Mouse (Mus musculus): ENCODE results near the gene Ccdc12. TPM values are rescaled to one million over a fixed set of nuclear protein-coding genes. Genes with fewer than 3 reads are reported as not detected.
"Not testable (repeated sequence)": the region's sequence is repeated elsewhere in the genome, so short reads cannot be mapped to it uniquely, and the experiment has no call there.

The Ccdc12 gene
- polyA plus RNA-seq, 1 experiment from 2014 or later = 122 TPM

DNA sequence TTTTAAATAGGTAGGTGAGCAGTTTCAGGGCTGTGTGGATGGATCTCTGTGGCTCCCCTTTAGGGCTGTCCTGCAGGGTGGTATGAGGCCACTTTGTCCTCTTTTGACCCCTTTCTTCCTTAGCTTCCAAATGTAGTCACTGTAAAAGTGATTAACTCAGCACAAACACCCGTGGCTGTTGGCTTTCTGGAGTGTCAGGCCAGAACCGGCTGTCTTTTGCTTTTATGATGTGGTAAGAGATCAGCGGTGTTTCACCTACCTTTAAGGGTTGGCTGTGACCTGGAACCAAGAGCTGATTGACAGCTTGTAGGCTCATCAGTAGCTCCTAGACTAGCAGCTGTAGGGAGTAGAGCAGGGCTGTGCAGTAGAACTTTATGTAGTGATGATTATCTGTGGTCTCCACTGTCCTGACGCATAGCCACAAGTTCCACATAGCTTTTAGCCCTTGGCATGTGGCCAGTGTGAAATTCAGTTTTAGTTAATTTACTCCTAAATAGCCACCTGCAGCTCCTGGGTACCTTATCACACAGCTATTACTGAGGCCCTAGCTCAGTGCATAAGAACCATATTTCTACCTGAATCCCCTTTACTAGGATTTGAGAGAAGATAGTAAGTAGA is 11.0 kb downstream of the Ccdc12 start:
- no peak overlapping the region for H3K9ac ChIP-seq
- 79% methylated on average over 4 of the region's 4 CpGs for WGBS

DNA sequence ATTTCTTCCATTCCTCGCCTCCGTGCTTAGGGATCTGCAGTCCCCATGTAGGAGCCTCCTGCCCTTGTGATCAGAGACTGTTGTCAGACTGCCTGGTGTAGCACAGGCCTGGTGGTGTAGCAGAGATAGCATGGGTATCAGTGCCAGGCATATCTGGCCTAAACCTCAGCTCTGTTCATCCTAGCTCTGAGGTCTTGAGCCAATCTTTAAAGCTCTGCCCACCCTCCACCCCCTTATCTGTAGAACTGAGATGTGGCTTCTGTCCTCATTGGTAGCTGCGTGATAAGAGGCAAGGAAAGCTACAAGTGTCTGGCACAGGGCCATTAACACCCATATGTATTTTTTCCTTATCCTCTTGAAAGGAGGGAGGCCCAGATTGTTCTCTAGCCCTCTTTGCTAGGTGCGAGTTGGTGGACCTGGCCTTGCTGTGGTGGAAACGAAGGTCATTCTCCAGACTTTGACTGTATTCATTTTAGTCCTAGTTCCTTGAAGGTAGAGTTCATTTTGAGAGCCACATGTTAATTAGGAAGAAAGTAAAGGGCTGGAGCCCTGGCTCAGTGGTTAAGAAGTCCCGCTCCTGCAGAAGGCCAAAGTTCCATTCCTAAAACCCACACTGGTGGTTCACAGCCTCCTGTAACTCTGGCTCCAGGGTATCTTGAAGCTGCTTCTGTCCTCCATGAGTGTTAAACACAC is 12.4 kb downstream of the Ccdc12 start:
- Histone ChIP-seq H3K9me3 (no peaks in the 10 kb centered on the region), H3K4me1 (replicated peaks) (peaks cover 49% of the 10 kb centered on the region), H3K27me3 (no peaks in the 10 kb centered on the region), H3K9ac (no peak overlapping the region), H3K36me3 (no peaks in the 10 kb centered on the region), H3K27ac (no peak overlapping the region), H3K4me2 (no peak overlapping the region), H3K4me3 (no peak overlapping the region)
- no peak for ATAC-seq (ENCODE audit: low FRiP score)
- 95% methylated on average over 6 of the region's 6 CpGs for WGBS

More for the DNA sequence above, 11.0 kb downstream of the Ccdc12 start:
- Histone ChIP-seq H3K27ac (no peak overlapping the region), H3K4me2 (no peak overlapping the region), H3K4me1 (replicated peaks) (peaks cover 39% of the 10 kb centered on the region), H3K27me3 (no peaks in the 10 kb centered on the region), H3K9me3 (no peaks in the 10 kb centered on the region), H3K4me3 (no peak overlapping the region), H3K36me3 (no peaks in the 10 kb centered on the region)
- no peak for ATAC-seq (ENCODE audit: low FRiP score)

DNA sequence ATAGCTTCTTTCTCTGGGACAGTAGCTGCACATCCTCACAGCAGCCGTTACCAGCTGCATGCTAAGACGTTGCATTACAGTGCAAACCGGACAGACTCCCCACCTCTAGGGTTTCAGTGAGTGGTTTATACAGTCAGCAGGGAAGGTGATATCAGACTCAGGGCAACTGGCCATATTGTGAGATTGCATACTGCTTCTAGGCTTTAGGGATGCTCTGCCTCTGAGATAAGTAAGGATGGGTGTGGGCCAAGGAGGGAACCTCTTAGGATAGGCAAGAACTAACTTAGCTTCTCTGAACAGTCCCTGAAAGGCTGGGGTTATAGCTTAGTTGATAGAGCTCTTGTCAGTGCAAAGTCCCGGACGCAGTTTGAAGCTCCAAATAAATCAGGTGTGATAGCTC is 13.5 kb downstream of the Ccdc12 start:
- ATAC-seq (ENCODE audit: low FRiP score) = no peak
- Histone ChIP-seq H3K4me1 (replicated peaks) (peaks cover 42% of the 10 kb centered on the region), H3K27me3 (no peaks in the 10 kb centered on the region), H3K9ac (no peak overlapping the region), H3K9me3 (no peaks in the 10 kb centered on the region), H3K27ac (no peak overlapping the region), H3K4me3 (no peak overlapping the region), H3K4me2 (no peak overlapping the region), H3K36me3 (no peaks in the 10 kb centered on the region)
- 93% methylated on average over 5 of the region's 5 CpGs for WGBS

GRCm38 (mm10) chr9:110672462-110673106 is 16.3 kb downstream of the Ccdc12 start:
- Histone ChIP-seq H3K9ac (peak overlapping the region; percentile 55; the same call in 1 of the 2 replicates), H3K27ac (peak overlapping the region; percentile 30; the same call in 1 of the 2 replicates), H3K36me3 (no peaks in the 10 kb centered on the region), H3K27me3 (no peaks in the 10 kb centered on the region), H3K4me1 (replicated peaks) (peaks cover 23% of the 10 kb centered on the region), H3K4me2 (no peak overlapping the region), H3K9me3 (no peaks in the 10 kb centered on the region), H3K4me3 (no peak overlapping the region)
- WGBS = 63% methylated on average over 7 of the region's 7 CpGs
- ATAC-seq (ENCODE audit: low FRiP score) = 0 out of 2 replicates have a peak, but pooled peaks have one; percentile 28

DNA sequence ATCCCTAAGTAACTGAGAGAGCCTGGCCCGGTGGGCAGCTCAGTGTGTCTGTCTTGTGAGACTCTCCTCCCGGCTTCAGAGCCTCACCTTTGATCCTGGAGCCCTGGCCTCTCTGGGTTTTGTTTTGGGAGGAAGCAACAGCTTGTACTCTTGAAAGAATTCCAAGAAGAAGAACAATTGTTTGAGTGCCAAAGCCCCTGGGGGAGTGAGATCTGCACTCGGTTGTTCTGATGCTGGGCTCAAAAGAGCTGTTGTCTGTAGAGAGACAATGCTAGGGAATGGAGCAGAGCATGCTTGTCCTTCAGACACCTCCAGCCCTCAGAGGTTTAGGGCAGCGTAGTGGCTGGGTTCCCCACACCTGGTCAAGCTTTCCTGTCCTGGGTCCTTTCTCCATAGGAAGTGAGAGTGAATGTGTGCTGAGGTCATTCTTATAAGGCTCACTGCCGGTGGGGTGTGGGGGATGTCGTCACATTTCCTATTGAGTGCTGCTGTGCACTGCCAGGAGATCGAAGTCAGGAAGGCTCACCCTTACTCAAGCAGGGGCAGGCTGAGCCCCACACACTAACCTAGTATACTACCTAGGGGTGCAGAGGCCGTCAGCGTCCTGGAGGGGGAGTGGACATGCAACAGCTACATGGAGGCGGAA is 16.9 kb downstream of the Ccdc12 start:
- H3K36me3 ChIP-seq = no peaks in the 10 kb centered on the region
- H3K4me3 ChIP-seq = no peak overlapping the region
- WGBS = 51% methylated on average over 10 of the region's 10 CpGs
- no peaks in the 10 kb centered on the region for H3K9me3 ChIP-seq
- no peaks in the 10 kb centered on the region for H3K27me3 ChIP-seq
- H3K4me1 ChIP-seq (replicated peaks) = peaks cover 29% of the 10 kb centered on the region
- 0 out of 2 replicates have a peak overlapping the region, but pooled peaks have one; percentile 1 for H3K4me2 ChIP-seq
- ATAC-seq (ENCODE audit: low FRiP score) = 0 out of 2 replicates have a peak, but pooled peaks have one; percentile 24
- peak overlapping the region; percentile 30; the same call in 1 of the 2 replicates for H3K27ac ChIP-seq
- H3K9ac ChIP-seq = peak overlapping the region; percentile 55

DNA sequence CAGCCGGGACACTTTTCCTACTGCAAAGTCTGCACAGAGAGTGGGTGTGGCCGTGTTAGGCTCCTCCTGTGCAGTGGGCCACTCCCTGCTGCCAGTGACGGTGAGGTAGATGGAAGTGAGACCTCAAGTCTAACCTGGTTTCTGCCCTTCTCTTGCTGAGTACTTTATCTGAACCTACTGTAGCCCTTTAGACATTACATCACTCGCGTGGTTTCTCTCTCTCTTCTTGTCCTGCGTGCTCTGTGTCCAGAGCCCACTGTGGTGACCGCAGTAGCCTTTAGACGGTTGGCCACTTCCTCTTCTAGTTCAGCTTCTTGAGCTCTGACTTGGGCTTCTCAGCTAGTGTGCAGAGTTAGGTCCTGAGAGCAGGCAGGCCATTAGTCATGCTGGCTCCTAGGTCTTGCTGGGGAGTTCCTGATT is 20.2 kb downstream of the Ccdc12 start:
- no peak overlapping the region for H3K4me2 ChIP-seq
- WGBS = 87% methylated on average over 8 of the region's 8 CpGs
- no peaks in the 10 kb centered on the region for H3K27me3 ChIP-seq
- H3K9ac ChIP-seq = no peak overlapping the region
- no peak overlapping the region for H3K27ac ChIP-seq
- peaks cover 34% of the 10 kb centered on the region for H3K4me1 ChIP-seq (replicated peaks)
- H3K4me3 ChIP-seq = no peak overlapping the region
- no peaks in the 10 kb centered on the region for H3K36me3 ChIP-seq
- H3K9me3 ChIP-seq = no peaks in the 10 kb centered on the region
- ATAC-seq (ENCODE audit: low FRiP score) = no peak

DNA sequence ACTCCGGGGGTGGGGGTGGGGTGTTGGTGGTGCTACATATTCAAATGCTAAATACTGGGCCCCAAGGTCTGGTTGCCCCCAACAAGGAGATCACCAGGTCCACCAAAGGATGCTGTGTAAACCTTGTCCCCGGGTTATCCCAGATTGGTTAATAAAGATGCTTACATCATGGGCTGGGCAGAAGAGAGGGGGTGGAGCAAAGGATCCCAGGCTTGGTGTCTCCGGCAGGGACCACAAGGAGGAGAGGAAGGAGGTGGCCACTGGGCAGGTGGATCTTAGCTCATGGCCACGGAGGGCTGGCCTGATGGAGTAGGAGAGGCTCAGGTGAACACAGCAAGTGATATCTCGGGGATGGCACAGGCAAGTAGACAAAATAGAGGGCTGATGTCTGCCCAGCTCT is 22.6 kb downstream of the Ccdc12 start:
- H3K4me2 ChIP-seq = no peak overlapping the region
- H3K4me3 ChIP-seq = no peak overlapping the region
- WGBS = 72% methylated on average over 5 of the region's 5 CpGs
- H3K36me3 ChIP-seq = no peaks in the 10 kb centered on the region
- no peak overlapping the region for H3K9ac ChIP-seq
- ATAC-seq (ENCODE audit: low FRiP score) = no peak
- peaks cover 39% of the 10 kb centered on the region for H3K4me1 ChIP-seq (replicated peaks)
- no peak overlapping the region for H3K27ac ChIP-seq
- H3K27me3 ChIP-seq = no peaks in the 10 kb centered on the region
- H3K9me3 ChIP-seq = no peaks in the 10 kb centered on the region

GRCm38 (mm10) chr9:110680736-110681507 is 24.6 kb downstream of the Ccdc12 start:
- peaks cover 58% of the 10 kb centered on the region for H3K4me1 ChIP-seq (replicated peaks)
- WGBS = 87% methylated on average over 7 of the region's 7 CpGs
- H3K4me3 ChIP-seq = no peak overlapping the region
- H3K27me3 ChIP-seq = no peaks in the 10 kb centered on the region
- H3K36me3 ChIP-seq = no peaks in the 10 kb centered on the region
- no peak overlapping the region for H3K4me2 ChIP-seq
- H3K27ac ChIP-seq = peak overlapping the region; percentile 62; the same call in 1 of the 2 replicates
- H3K9me3 ChIP-seq = no peaks in the 10 kb centered on the region
- H3K9ac ChIP-seq = no peak overlapping the region
- no peak for ATAC-seq (ENCODE audit: low FRiP score)

- Histone ChIP-seq H3K4me1 (replicated peaks) (peaks cover 65% of the 10 kb centered on the region), H3K4me2 (no peak overlapping the region), H3K9ac (no peak overlapping the region), H3K4me3 (no peak overlapping the region), H3K27me3 (no peaks in the 10 kb centered on the region), H3K9me3 (no peaks in the 10 kb centered on the region), H3K36me3 (no peaks in the 10 kb centered on the region), H3K27ac (peak overlapping the region; percentile 85)
- WGBS = 48% methylated on average over 9 of the region's 9 CpGs
- ATAC-seq (ENCODE audit: low FRiP score) = peak; percentile 64
Observed at GRCm38 (mm10) chr9:110681817-110682216, 25.5 kb downstream of the Ccdc12 start.

DNA sequence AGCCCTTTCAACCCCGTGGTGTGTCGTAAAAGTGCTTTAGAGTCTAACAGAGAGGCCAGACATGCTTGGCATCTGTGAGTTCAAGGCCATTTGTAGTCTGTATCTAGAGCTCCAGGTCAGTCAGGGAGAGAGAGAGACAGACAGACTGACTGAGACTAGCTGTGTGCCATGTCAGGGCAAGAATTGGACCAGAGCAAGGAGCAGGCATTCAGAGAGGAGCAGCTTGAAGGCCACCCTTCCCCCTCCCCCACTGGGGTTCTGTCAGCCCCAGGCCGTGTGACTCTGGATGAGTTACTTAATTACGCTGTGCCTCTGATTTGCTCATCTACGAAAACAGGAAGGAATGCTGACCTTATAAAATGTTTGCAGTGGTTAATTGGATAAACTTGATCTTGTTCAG is 26.0 kb downstream of the Ccdc12 start:
- 50% methylated on average over 5 of the region's 5 CpGs for WGBS
- H3K4me1 ChIP-seq (replicated peaks) = peaks cover 70% of the 10 kb centered on the region
- H3K4me2 ChIP-seq = no peak overlapping the region

DNA sequence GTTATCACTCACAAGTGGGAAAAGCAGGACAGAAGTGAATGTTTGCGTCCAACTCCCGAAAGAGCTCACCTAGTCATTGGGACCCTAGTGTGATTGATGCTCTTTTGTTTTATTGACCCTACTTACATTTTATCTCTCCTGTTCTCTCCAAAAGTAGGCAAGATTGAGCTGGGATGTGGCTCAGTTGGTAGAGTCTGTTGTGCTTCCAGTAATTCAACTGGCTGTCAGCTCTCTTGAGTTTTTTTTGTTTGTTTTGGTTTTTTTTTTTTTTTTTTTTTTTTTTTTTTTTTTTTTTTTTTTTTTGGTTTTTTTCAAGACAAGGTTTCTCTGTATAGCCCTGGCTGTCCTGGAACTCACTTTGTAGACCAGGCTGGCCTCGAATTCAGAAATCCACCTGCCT is 26.4 kb downstream of the Ccdc12 start:
- not testable (repeated sequence) for H3K36me3 ChIP-seq; H3K9ac ChIP-seq; ATAC-seq (ENCODE audit: low FRiP score); H3K9me3 ChIP-seq; H3K4me2 ChIP-seq; H3K27me3 ChIP-seq; H3K4me3 ChIP-seq
- 76% methylated on average over 3 of the region's 3 CpGs for WGBS
- peaks cover 68% of the 10 kb centered on the region for H3K4me1 ChIP-seq (replicated peaks)
- H3K27ac ChIP-seq = peak overlapping the region; percentile 44; the same call in 1 of the 2 replicates

More for the DNA sequence above, 26.0 kb downstream of the Ccdc12 start:
- Histone ChIP-seq H3K36me3 (no peaks in the 10 kb centered on the region), H3K4me3 (no peak overlapping the region), H3K9me3 (no peaks in the 10 kb centered on the region), H3K27ac (peak overlapping the region; percentile 85), H3K9ac (no peak overlapping the region), H3K27me3 (no peaks in the 10 kb centered on the region)
- no peak for ATAC-seq (ENCODE audit: low FRiP score)

All from hindbrain, embryonic 13.5 days (tissue).